In the genomic region with DNA sequence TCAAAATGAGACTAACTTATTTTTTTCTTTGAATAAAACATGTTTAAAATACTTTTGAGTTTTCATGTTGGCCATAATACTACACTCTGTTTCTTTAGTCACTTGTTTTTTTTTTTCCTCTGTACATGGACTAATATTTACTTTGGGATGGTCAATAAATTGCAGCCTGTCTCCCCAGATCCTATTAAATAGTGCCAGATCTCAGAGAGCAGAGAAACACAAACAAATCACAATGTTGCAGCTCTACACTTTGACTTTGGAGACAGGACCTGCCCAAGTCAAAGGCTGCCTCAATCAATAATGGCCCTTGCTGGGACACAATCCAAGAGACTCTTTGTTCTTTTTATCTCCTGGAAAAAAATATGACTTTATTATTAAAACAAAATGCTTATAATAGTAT, we compare ENCODE assay signal across 16 mouse cellular contexts. TPM values are rescaled to one million over a fixed set of nuclear protein-coding genes. Genes with fewer than 3 reads are reported as not detected.
"Had no signal": no experiment of that assay in that cellular context is flagged by ENCODE, and none has a peak within 500 bp of the region (broad histone marks: within the 10 kb centered on the region; RNA-seq: fewer than 3 reads in every experiment).

No protein-coding gene starts in this region.

- H3K9me3 ChIP-seq: liver, embryonic 13.5 days; lung, embryonic 15.5 days; midbrain, embryonic 13.5 days; midbrain, embryonic 15.5 days; neural tube, embryonic 12.5 days; stomach, embryonic 15.5 days had no signal

- ATAC-seq: midbrain, embryonic 13.5 days; midbrain, embryonic 15.5 days had no signal

- H3K4me3 ChIP-seq: liver, embryonic 13.5 days; lung, embryonic 15.5 days; midbrain, embryonic 13.5 days; midbrain, embryonic 15.5 days; neural tube, embryonic 12.5 days; stomach, embryonic 15.5 days had no signal

- H3K4me1 ChIP-seq: midbrain, embryonic 13.5 days; midbrain, embryonic 15.5 days; neural tube, embryonic 12.5 days; stomach, embryonic 15.5 days had no signal

- H3K27ac ChIP-seq: lung, embryonic 15.5 days; midbrain, embryonic 13.5 days; midbrain, embryonic 15.5 days; neural tube, embryonic 12.5 days; stomach, embryonic 15.5 days; stomach, postnatal 0 days had no signal

- DNase-seq: liver, embryonic 13.5 days; right cerebral cortex, postnatal 14 days; thymus, adult 2 months; thymus, postnatal 25 days; thymus, postnatal 4 days had no signal

- H3K27me3 ChIP-seq: liver, embryonic 13.5 days; lung, embryonic 15.5 days; midbrain, embryonic 13.5 days; midbrain, embryonic 15.5 days; neural tube, embryonic 12.5 days; stomach, embryonic 15.5 days had no signal

- H3K4me2 ChIP-seq: liver, embryonic 13.5 days; lung, embryonic 15.5 days; midbrain, embryonic 11.5 days; midbrain, embryonic 13.5 days; midbrain, embryonic 15.5 days; neural tube, embryonic 12.5 days had no signal

- H3K36me3 ChIP-seq: liver, embryonic 13.5 days; lung, embryonic 15.5 days; midbrain, embryonic 13.5 days; midbrain, embryonic 15.5 days; neural tube, embryonic 12.5 days; stomach, embryonic 15.5 days had no signal

- H3K9ac ChIP-seq: liver, embryonic 13.5 days; lung, embryonic 15.5 days; midbrain, embryonic 13.5 days; midbrain, embryonic 15.5 days; neural tube, embryonic 12.5 days; stomach, embryonic 15.5 days had no signal

RNA-seq across cellular contexts. Expression of a gene that starts 24.8 kb away (rescaled TPM):
- total RNA-seq: megakaryocyte, adult 5-6 weeks; midbrain, postnatal 0 days; monocyte, adult 5-6 weeks; neutrophil, adult 5-6 weeks had no signal
- polyA plus RNA-seq: midbrain, embryonic 11.5 days; midbrain, embryonic 13.5 days; midbrain, postnatal 0 days had no signal
